Mouse (Mus musculus) MEL (cell line): ENCODE data around the gene Uxs1. TPM values are rescaled to one million over a fixed set of nuclear protein-coding genes. Genes with fewer than 3 reads are reported as not detected.

Experiments used
- DNase-seq: peaks from one replicate; pipeline ENCODE4 v3.0.0; 2011; ENCODE audit warnings: low read depth, low spot score
- H3K27ac ChIP-seq: 2 replicates; pipeline ENCODE4 v1.5.1; 2012; ENCODE audit warnings: low read depth, mild to moderate bottlenecking, control low read depth, low read length, moderate library complexity; ENCODE audit not compliant: control insufficient read depth
- H3K27me3 ChIP-seq, 2 experiments: fragments of 150-350 bp in 1 of 2; sonication (generic) in 1 of 2; 2 replicates each; pipeline ENCODE4 v1.6.1; 2012; ENCODE audit warnings: low read length in 2 of 2, mild to moderate bottlenecking in 2 of 2, improper control_type of control experiment in 1 of 2, moderate library complexity in 1 of 2; ENCODE audit not compliant: insufficient read depth in 2 of 2, control insufficient read depth in 1 of 2
- H3K36me3 ChIP-seq, 2 experiments: 2 replicates each; pipeline ENCODE4 v1.6.1; 2012 to 2014; ENCODE audit warnings: low read length in 2 of 2, improper control_type of control experiment in 1 of 2, inconsistent platforms in 1 of 2, mild to moderate bottlenecking in 1 of 2; ENCODE audit not compliant: insufficient read depth in 2 of 2, control insufficient read depth in 1 of 2
- H3K4me1 ChIP-seq, 2 experiments: fragments of 150-350 bp in 1 of 2; sonication (generic) in 1 of 2; 2 replicates each; pipeline ENCODE4 v1.6.1; 2012; ENCODE audit warnings: low read length in 2 of 2, improper control_type of control experiment in 1 of 2, mild to moderate bottlenecking in 1 of 2; ENCODE audit not compliant: insufficient read depth in 2 of 2, control insufficient read depth in 1 of 2
- H3K4me3 ChIP-seq, 2 experiments: fragments of 150-350 bp in 1 of 2; sonication (generic) in 1 of 2; 2 replicates each; pipeline ENCODE4 v1.5.1; 2012; ENCODE audit warnings: low read depth in 2 of 2, low read length in 2 of 2, mild to moderate bottlenecking in 2 of 2, moderate library complexity in 2 of 2, control low read depth in 1 of 2, improper control_type of control experiment in 1 of 2; ENCODE audit not compliant: control insufficient read depth in 1 of 2, insufficient read depth in 1 of 2
- H3K79me2 ChIP-seq: 2 replicates; pipeline ENCODE4 v1.6.1; 2012; ENCODE audit warnings: mild to moderate bottlenecking, low read length, moderate library complexity; ENCODE audit not compliant: control insufficient read depth, poor library complexity, insufficient read depth
- H3K9ac ChIP-seq: 2 replicates; pipeline ENCODE4 v1.6.1; 2012; ENCODE audit warnings: low read depth, mild to moderate bottlenecking, control low read depth, low read length, moderate library complexity; ENCODE audit not compliant: control insufficient read depth, poor library complexity, severe bottlenecking
- H3K9me3 ChIP-seq: fragments of 150-350 bp; sonication (generic); replicated peaks from 2 replicates; pipeline ENCODE4 v1.6.1; 2012; ENCODE audit warnings: mild to moderate bottlenecking, low read length, improper control_type of control experiment, moderate library complexity; ENCODE audit not compliant: insufficient read depth
- CHD1 ChIP-seq: IDR thresholded peaks from 2 replicates; pipeline ENCODE4 v1.6.1; 2012; ENCODE audit warnings: low read depth, mild to moderate bottlenecking, inconsistent platforms, low read length, improper control_type of control experiment
- CTCF ChIP-seq, 3 experiments: IDR thresholded peaks in 2 of 3; conservative IDR thresholded peaks in 1 of 3; 2 replicates each; pipeline ENCODE4 v1.5.1; 2011 to 2012; ENCODE audit warnings: low read length in 3 of 3, low read depth in 2 of 3, mild to moderate bottlenecking in 2 of 3, improper control_type of control experiment in 1 of 3, inconsistent platforms in 1 of 3, mixed read lengths in 1 of 3, moderate library complexity in 1 of 3; ENCODE audit not compliant: control insufficient read depth in 1 of 3, insufficient read depth in 1 of 3, poor library complexity in 1 of 3, severe bottlenecking in 1 of 3
- E2F4 ChIP-seq: IDR thresholded peaks from 2 replicates; pipeline ENCODE4 v1.6.1; 2011; ENCODE audit warnings: low read depth, low read length, improper control_type of control experiment, borderline replicate concordance
- ELF1 ChIP-seq: IDR thresholded peaks from 2 replicates; pipeline ENCODE4 v1.6.1; 2014; ENCODE audit warnings: low read depth, mild to moderate bottlenecking, inconsistent platforms, low read length, improper control_type of control experiment, moderate library complexity
- EP300 ChIP-seq, 2 experiments: IDR thresholded peaks; 2 replicates each; pipeline ENCODE4 v1.6.1; 2011; ENCODE audit warnings: improper control_type of control experiment in 2 of 2, low read length in 2 of 2, low read depth in 1 of 2, mild to moderate bottlenecking in 1 of 2
- GATA1 ChIP-seq: IDR thresholded peaks from 2 replicates; pipeline ENCODE4 v1.6.1; 2011; ENCODE audit warnings: low read depth, low read length, improper control_type of control experiment
- HCFC1 ChIP-seq: IDR thresholded peaks from 2 replicates; pipeline ENCODE4 v1.6.1; 2012; ENCODE audit warnings: low read depth, mild to moderate bottlenecking, inconsistent platforms, low read length, improper control_type of control experiment, moderate library complexity
- JUND ChIP-seq: IDR thresholded peaks from 2 replicates; pipeline ENCODE4 v1.6.1; 2011; ENCODE audit warnings: low read depth, mild to moderate bottlenecking, improper control_type of control experiment, low read length
- MAX ChIP-seq: IDR thresholded peaks from 2 replicates; pipeline ENCODE4 v1.6.1; 2011; ENCODE audit warnings: low read length, improper control_type of control experiment
- MAZ ChIP-seq: IDR thresholded peaks from 2 replicates; pipeline ENCODE4 v1.6.1; 2012; ENCODE audit warnings: low read depth, mild to moderate bottlenecking, inconsistent platforms, low read length, improper control_type of control experiment
- MEF2A ChIP-seq: IDR thresholded peaks from 2 replicates; pipeline ENCODE4 v1.6.1; 2014; ENCODE audit warnings: low read depth, mild to moderate bottlenecking, inconsistent platforms, low read length, improper control_type of control experiment; ENCODE audit not compliant: poor library complexity, insufficient replicate concordance, severe bottlenecking; ENCODE audit errors: extremely low read depth
- MYB ChIP-seq: IDR thresholded peaks from 2 replicates; pipeline ENCODE4 v1.6.1; 2011; ENCODE audit warnings: mild to moderate bottlenecking, low read depth, low read length, improper control_type of control experiment
- MYC ChIP-seq: IDR thresholded peaks from 2 replicates; pipeline ENCODE4 v1.6.1; 2011; ENCODE audit warnings: low read depth, mild to moderate bottlenecking, low read length, improper control_type of control experiment, moderate library complexity
- NRF1 ChIP-seq: IDR thresholded peaks from 2 replicates; pipeline ENCODE4 v1.6.1; 2014; ENCODE audit warnings: low read depth, mild to moderate bottlenecking, inconsistent platforms, low read length, improper control_type of control experiment, moderate library complexity; ENCODE audit not compliant: poor library complexity, insufficient read depth, severe bottlenecking
- POLR2A ChIP-seq, 2 experiments: IDR thresholded peaks; 2 replicates each; pipeline ENCODE4 v1.6.1; 2011 to 2012; ENCODE audit warnings: low read length in 2 of 2, mild to moderate bottlenecking in 2 of 2, control low read depth in 1 of 2, improper control_type of control experiment in 1 of 2, low read depth in 1 of 2, moderate library complexity in 1 of 2; ENCODE audit not compliant: control insufficient read depth in 1 of 2, insufficient read depth in 1 of 2, poor library complexity in 1 of 2
- POLR2AphosphoS2 ChIP-seq: IDR thresholded peaks from 2 replicates; pipeline ENCODE4 v1.6.1; 2011; ENCODE audit warnings: low read length, improper control_type of control experiment
- RAD21 ChIP-seq: IDR thresholded peaks from 2 replicates; pipeline ENCODE4 v1.6.1; 2011; ENCODE audit warnings: mild to moderate bottlenecking, low read depth, low read length, improper control_type of control experiment
- RCOR1 ChIP-seq: IDR thresholded peaks from 2 replicates; pipeline ENCODE4 v1.6.1; 2012; ENCODE audit warnings: low read depth, mild to moderate bottlenecking, inconsistent platforms, low read length, improper control_type of control experiment
- SIN3A ChIP-seq: IDR thresholded peaks from 2 replicates; pipeline ENCODE4 v1.6.1; 2012; ENCODE audit warnings: low read length, improper control_type of control experiment, inconsistent platforms
- TBP ChIP-seq: IDR thresholded peaks from 2 replicates; pipeline ENCODE4 v1.8.0; 2011; ENCODE audit warnings: low read depth, low read length, improper control_type of control experiment
- UBTF ChIP-seq: IDR thresholded peaks from 2 replicates; pipeline ENCODE4 v1.6.1; 2012; ENCODE audit warnings: low read depth, mild to moderate bottlenecking, inconsistent platforms, low read length, improper control_type of control experiment, moderate library complexity, borderline replicate concordance; ENCODE audit not compliant: insufficient read depth
- USF1 ChIP-seq: IDR thresholded peaks from 2 replicates; pipeline ENCODE4 v1.6.1; 2014; ENCODE audit warnings: low read depth, mild to moderate bottlenecking, inconsistent platforms, low read length, improper control_type of control experiment, moderate library complexity
- ZC3H11A ChIP-seq: IDR thresholded peaks from 2 replicates; pipeline ENCODE4 v1.6.1; 2012; ENCODE audit warnings: low read depth, mild to moderate bottlenecking, inconsistent platforms, low read length, improper control_type of control experiment
- ZMIZ1 ChIP-seq: IDR thresholded peaks from 2 replicates; pipeline ENCODE4 v1.6.1; 2012; ENCODE audit warnings: low read depth, mild to moderate bottlenecking, inconsistent platforms, low read length, improper control_type of control experiment, moderate library complexity
- polyA plus RNA-seq, 2 experiments: library from polyadenylated mRNA; stranded (reverse) in 1 of 2; unstranded in 1 of 2; fragments of >175 nt in 1 of 2; fragments of >200 nt in 1 of 2; gene quantifications; 2 replicates each; pipeline versions ENCODE4 v1.2.1 to v1.2.4; 2012; ENCODE audit warnings: low replicate concordance in 2 of 2, low read depth in 1 of 2; ENCODE audit not compliant: insufficient read length in 2 of 2, insufficient read depth in 1 of 2, missing spikeins in 1 of 2
- total RNA-seq: library from RNA; depleted of rRNA; stranded (reverse); fragments of 300-350 nt; gene quantifications from 2 replicates; pipeline ENCODE4 v1.2.3, GENCODE M21; 2012

Uxs1 gene
- total and polyA plus RNA-seq, 3 experiments: 16.9 to 26.2 TPM; not detected in 1

GRCm38 (mm10) chr1:43782680-43783079, 44.9 kb downstream of the Uxs1 start:
- no peaks in the 10 kb centered on the region for H3K9me3 ChIP-seq
- no peak for DNase-seq
- no peak overlapping the region for H3K27ac ChIP-seq
- H3K36me3 ChIP-seq: peaks cover 0 to 3% of the 10 kb centered on the region in 2 experiments; a peak in 2 of 4 replicates
- H3K9ac ChIP-seq: no peak overlapping the region
- no peak overlapping the region for H3K4me3 ChIP-seq
- H3K4me1 ChIP-seq: no peaks in the 10 kb centered on the region
- TF ChIP-seq POLR2A (IDR thresholded peaks at IDR 0.05; ENCODE audit: control insufficient read depth in 1 of 2, insufficient read depth in 1 of 2, low read depth in 1 of 2, low read length in 2 of 2, poor library complexity in 1 of 2) (no peak), MYB (no peak), HCFC1 (no peak), JUND (no peak), CTCF (IDR thresholded peaks at IDR 0.05 in 2 of 3, conservative IDR thresholded peaks at IDR 0.05 in 1 of 3; ENCODE audit: control insufficient read depth in 1 of 3, insufficient read depth in 1 of 3, low read depth in 2 of 3, low read length in 3 of 3, poor library complexity in 1 of 3, severe bottlenecking in 1 of 3) (no peak), CHD1 (no peak), ELF1 (no peak), ZC3H11A (no peak), TBP (no peak), MAZ (no peak)
- no peaks in the 10 kb centered on the region for H3K27me3 ChIP-seq
- no peaks in the 10 kb centered on the region for H3K79me2 ChIP-seq

GRCm38 (mm10) chr1:43781672-43782071, 45.9 kb downstream of the Uxs1 start:
- TF ChIP-seq RAD21 (no peak), MEF2A (no peak), MAX (no peak), E2F4 (no peak), ZMIZ1 (no peak), MYC (no peak), UBTF (no peak), ELF1 (no peak), SIN3A (no peak), USF1 (no peak), JUND (no peak), RCOR1 (no peak), POLR2A (IDR thresholded peaks at IDR 0.05; ENCODE audit: control insufficient read depth in 1 of 2, insufficient read depth in 1 of 2, low read depth in 1 of 2, low read length in 2 of 2, poor library complexity in 1 of 2) (no peak), MYB (no peak), NRF1 (no peak), CHD1 (no peak), POLR2AphosphoS2 (no peak), GATA1 (no peak), EP300 (IDR thresholded peaks at IDR 0.05; ENCODE audit: low read depth in 1 of 2, low read length in 2 of 2) (no peak), TBP (no peak)
- DNase-seq: no peak
- H3K27me3 ChIP-seq: no peaks in the 10 kb centered on the region
- no peak overlapping the region for H3K27ac ChIP-seq
- H3K9ac ChIP-seq: no peak overlapping the region
- H3K36me3 ChIP-seq: peaks cover 0 to 4% of the 10 kb centered on the region in 2 experiments; a peak in 2 of 4 replicates
- H3K9me3 ChIP-seq: no peaks in the 10 kb centered on the region
- no peaks in the 10 kb centered on the region for H3K79me2 ChIP-seq
- H3K4me1 ChIP-seq: no peaks in the 10 kb centered on the region
- H3K4me3 ChIP-seq: no peak overlapping the region
